Mouse (Mus musculus): ENCODE measurements around the gene Fgfr2.

GRCm38 (mm10) chr7:132128687-132129086 lies 994.5 kb downstream of the Fgfr2 start:
- no peak for TF ChIP-seq CTCF (IDR thresholded peaks at IDR 0.05)
- no peak for TF ChIP-seq EP300 (IDR thresholded peaks at IDR 0.05)
